Mouse (Mus musculus): ENCODE data around the gene Akna. TPM values are rescaled to one million over a fixed set of nuclear protein-coding genes. Genes with fewer than 3 reads are reported as not detected.
"Not testable (repeated sequence)": the region's sequence is repeated elsewhere in the genome, so short reads cannot be mapped to it uniquely, and the experiment has no call there.

Gene Akna
- polyA plus RNA-seq, 1 experiment from 2014 or later, result 6.0 TPM

GRCm38 (mm10) chr4:63342491-63342890 is 60.7 kb downstream of the Akna start:
- Histone ChIP-seq H3K4me1 (replicated peaks) (no peaks in the 10 kb centered on the region), H3K9ac (no peak overlapping the region), H3K27me3 (no peaks in the 10 kb centered on the region), H3K27ac (no peak overlapping the region), H3K36me3 (no peaks in the 10 kb centered on the region), H3K4me2 (no peak overlapping the region), H3K9me3 (no peaks in the 10 kb centered on the region), H3K4me3 (no peak overlapping the region)
- ATAC-seq (ENCODE audit: low FRiP score), result no peak
- 79% methylated on average over 4 of the region's 4 CpGs for WGBS

DNA sequence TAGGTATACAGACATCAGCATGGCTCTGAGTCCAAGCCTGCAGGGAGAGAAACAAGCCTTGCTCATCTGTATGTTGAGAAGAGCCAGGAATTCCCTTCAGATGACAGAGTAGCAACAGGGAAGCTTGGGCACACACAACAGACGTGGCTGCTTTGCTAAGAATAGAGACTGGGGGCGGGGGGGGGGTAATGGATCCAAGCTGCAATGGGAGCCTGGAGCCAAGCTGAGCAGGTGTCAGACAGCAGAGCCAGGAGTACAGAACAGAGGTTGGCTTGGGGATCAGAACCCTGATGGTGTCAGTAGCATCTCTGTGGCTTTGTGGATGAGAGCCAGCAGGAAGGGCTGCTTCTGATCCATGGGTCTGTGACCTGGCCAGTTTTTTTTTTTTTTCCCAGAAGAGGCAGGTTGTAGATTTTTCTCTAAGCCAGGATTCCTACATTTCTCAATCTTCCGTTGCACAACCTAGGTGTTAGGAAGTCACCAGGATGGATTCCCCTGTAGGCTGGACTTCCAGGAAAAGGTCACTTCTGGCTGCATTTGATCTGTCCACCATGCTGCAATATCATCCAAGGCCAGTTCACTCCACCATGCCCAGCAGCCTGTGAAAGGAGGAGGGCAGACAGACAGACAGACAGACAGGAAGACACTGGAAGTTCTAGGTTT is 64.6 kb downstream of the Akna start:
- Histone ChIP-seq H3K4me1 (replicated peaks) (no peaks in the 10 kb centered on the region), H3K27ac (no peak overlapping the region), H3K9ac (no peak overlapping the region), H3K9me3 (no peaks in the 10 kb centered on the region), H3K4me3 (no peak overlapping the region), H3K27me3 (no peaks in the 10 kb centered on the region), H3K4me2 (no peak overlapping the region), H3K36me3 (no peaks in the 10 kb centered on the region)
- whole genome bisulfite sequencing, result 80% methylated on average over 3 of the region's 3 CpGs
- ATAC-seq (ENCODE audit: low FRiP score), result no peak

DNA sequence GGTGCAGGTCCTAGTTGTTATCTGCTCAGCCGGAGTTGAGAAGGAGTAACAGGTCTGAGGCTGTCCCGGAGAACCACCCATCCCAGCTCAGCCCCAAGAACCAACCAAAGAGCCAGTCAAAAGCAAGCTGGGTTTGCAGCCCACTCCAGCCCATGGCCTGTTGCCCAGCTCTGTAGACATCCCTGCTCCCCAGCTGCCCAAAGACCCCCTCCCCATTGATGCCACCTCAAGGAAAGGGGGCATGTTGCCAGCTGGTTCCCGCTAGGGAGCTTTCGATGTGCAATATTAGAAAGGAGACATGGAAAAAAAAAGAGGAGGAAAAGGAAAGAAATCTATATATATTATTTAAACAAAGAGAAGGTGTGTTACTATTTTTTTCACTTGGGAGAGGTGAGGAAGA is 69.8 kb downstream of the Akna start:
- Histone ChIP-seq H3K36me3 (no peaks in the 10 kb centered on the region), H3K4me3 (no peak overlapping the region), H3K4me1 (replicated peaks) (no peaks in the 10 kb centered on the region), H3K4me2 (no peak overlapping the region), H3K27me3 (no peaks in the 10 kb centered on the region), H3K27ac (no peak overlapping the region), H3K9ac (no peak overlapping the region), H3K9me3 (no peaks in the 10 kb centered on the region)
- 89% methylated on average over 4 of the region's 4 CpGs for WGBS
- no peak for ATAC-seq (ENCODE audit: low FRiP score)

DNA sequence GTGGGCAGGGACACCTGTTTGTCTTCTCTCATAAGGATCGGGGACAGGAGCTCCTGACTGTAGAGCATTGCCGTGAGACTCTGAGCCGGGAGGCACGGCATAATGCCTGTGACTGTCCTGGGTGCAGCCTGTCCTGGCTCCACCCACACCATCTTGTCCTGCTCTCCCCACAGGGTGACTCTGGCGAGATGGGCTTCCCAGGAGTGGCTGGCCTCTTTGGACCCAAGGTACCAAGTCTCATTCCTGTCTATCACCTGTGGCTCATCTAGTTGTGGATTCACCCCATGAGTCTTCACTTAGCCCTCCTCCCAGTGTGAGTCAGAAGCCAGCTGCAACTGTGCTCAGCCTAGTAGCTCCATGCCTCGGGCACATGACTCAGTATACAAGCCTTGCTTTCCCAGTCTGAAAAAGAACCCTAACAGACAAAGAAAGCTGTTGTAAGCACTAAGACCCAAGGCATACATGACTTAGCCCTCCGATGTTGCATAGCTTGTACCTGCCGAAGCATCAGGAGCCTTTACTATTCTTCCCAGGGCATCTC is 79.8 kb downstream of the Akna start:
- no peak overlapping the region for H3K4me3 ChIP-seq
- H3K9ac ChIP-seq, result no peak overlapping the region
- H3K27me3 ChIP-seq, result no peaks in the 10 kb centered on the region
- ATAC-seq (ENCODE audit: low FRiP score), result no peak
- H3K27ac ChIP-seq, result no peak overlapping the region
- H3K36me3 ChIP-seq, result peaks cover 6% of the 10 kb centered on the region; the same call in 1 of the 2 replicates
- 83% methylated on average over 8 of the region's 8 CpGs for WGBS
- no peak overlapping the region for H3K4me2 ChIP-seq
- no peaks in the 10 kb centered on the region for H3K4me1 ChIP-seq (replicated peaks)
- H3K9me3 ChIP-seq, result peaks cover 7% of the 10 kb centered on the region; the same call in 1 of the 2 replicates

DNA sequence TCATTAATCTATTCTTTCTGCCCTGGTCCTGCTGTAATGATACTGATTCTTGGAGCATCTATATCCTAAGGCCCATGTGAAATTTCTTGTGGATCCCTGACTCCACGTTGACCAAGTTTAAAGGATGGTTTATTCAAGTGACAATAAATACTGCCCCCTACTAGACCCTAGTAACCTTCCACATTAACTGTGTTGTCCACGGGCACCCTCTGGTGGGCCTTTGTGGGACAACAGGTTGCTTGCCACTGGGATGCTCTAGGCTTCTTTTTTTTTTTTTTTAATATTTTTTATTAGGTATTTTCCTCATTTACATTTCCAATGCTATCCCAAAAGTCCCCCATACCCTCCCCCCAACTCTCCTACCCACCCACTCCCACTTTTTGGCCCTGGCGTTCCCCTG is 83.6 kb downstream of the Akna start:
- ATAC-seq (ENCODE audit: low FRiP score); H3K4me1 ChIP-seq (replicated peaks); H3K4me3 ChIP-seq; H3K4me2 ChIP-seq; H3K27ac ChIP-seq; H3K9ac ChIP-seq; H3K27me3 ChIP-seq; H3K9me3 ChIP-seq; H3K36me3 ChIP-seq: not testable (repeated sequence)
- WGBS, result 28% methylated on average over 3 of the region's 3 CpGs

Other genes with a start within 250 kb of the Akna start
- gene Ambp, start 248.6 kb downstream of the Akna start, polyA plus RNA-seq (2015; fragmentation: Nextera tagmentation; extraction: Ambion mirVana), result 0.92 TPM in 1 of 2 replicates, not detected in the other
- not detected in 2 replicates for gene Kif12, start 231.2 kb downstream of the Akna start, polyA plus RNA-seq (2015; fragmentation: Nextera tagmentation; extraction: Ambion mirVana)
- gene Col27a1, start 189.3 kb downstream of the Akna start, polyA plus RNA-seq (2015; fragmentation: Nextera tagmentation; extraction: Ambion mirVana), result 2.1 and 2.4 TPM in 2 replicates
- gene Orm1, start 58.8 kb downstream of the Akna start, polyA plus RNA-seq (2015; fragmentation: Nextera tagmentation; extraction: Ambion mirVana), result not detected in 2 replicates
- gene Orm3, start 47.2 kb downstream of the Akna start, polyA plus RNA-seq (2015; fragmentation: Nextera tagmentation; extraction: Ambion mirVana), result not detected in 2 replicates
- not detected in 2 replicates for gene Orm2, start 40.9 kb downstream of the Akna start, polyA plus RNA-seq (2015; fragmentation: Nextera tagmentation; extraction: Ambion mirVana)
- gene Whrn, start 92.6 kb upstream of the Akna start, polyA plus RNA-seq (2015; fragmentation: Nextera tagmentation; extraction: Ambion mirVana), result 5.3 and 5.6 TPM in 2 replicates
- 464 and 480 TPM in 2 replicates for gene Atp6v1g1, start 141.4 kb upstream of the Akna start, polyA plus RNA-seq (2015; fragmentation: Nextera tagmentation; extraction: Ambion mirVana)
- gene Tmem268, start 155.4 kb upstream of the Akna start, polyA plus RNA-seq (2015; fragmentation: Nextera tagmentation; extraction: Ambion mirVana), result 3.0 and 4.4 TPM in 2 replicates
- gene Gm11213, start 201.9 kb upstream of the Akna start, polyA plus RNA-seq (2015; fragmentation: Nextera tagmentation; extraction: Ambion mirVana), result not detected in 2 replicates
- not detected in 2 replicates for gene Tex48, start 219.1 kb upstream of the Akna start, polyA plus RNA-seq (2015; fragmentation: Nextera tagmentation; extraction: Ambion mirVana)